Mouse (Mus musculus) kidney, postnatal 25 days (tissue): Measurements from ENCODE around the gene Ezh1.

Experiments used
- DNase-seq, 2 experiments: peaks; one replicate each; pipeline ENCODE4 v3.0.0; 2021; ENCODE audit warnings: mixed read lengths in 2 of 2

Ezh1 gene

DNA sequence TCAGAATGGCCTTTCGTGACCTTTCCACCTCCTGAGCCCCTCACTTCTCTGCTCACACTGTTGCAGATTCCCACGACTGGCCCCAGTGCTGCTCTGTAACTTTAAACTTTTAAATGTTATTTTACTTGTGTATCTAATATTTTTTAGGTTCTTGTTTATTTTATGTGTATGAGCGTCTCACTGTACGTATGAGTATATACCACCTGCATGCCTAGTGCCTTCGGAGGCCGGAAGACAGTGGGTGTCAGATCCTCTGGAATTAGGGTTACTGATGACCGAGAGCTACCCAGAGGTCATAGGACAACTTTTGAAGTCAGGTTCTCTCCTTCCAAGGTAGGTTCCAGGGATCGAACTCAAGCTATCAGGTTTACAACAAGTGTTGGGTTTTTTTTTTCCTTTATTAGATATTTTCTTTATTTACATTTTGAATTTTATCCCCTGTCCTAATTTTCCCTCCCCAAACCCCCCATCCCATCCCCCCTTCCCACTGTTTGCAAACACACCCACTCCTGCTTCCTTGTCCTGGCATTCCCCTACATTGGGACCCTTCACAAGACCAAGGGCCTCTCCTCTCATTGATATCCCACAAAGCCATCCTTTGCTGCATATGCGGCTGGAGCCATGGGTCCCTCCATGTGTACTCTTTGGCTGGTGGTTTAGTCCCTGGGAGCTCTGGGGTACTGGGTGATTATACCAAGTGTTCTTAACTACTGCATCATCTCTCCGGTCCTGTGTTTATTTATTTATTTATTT lies 83.9 kb downstream of the Ezh1 start:
- DNase-seq, result no peak
